Mouse (Mus musculus) liver, embryonic 14.5 days (tissue): Measurements from ENCODE around the gene Vwf. TPM values are rescaled to one million over a fixed set of nuclear protein-coding genes. Genes with fewer than 3 reads are reported as not detected.

Experiments
- ATAC-seq: fragments of 200-750 bp; cut with Nextera tagmentation; 2 replicates; pipeline ENCODE4 v1.8.0; 2017; ENCODE audit warnings: moderate number of reproducible peaks, mild to moderate bottlenecking, moderate library complexity; ENCODE audit not compliant: insufficient read depth
- DNase-seq, 3 experiments: peaks; one replicate each; pipeline ENCODE4 v3.0.0-alpha.2; 2012 to 2013; ENCODE audit warnings: low read depth in 3 of 3, low spot score in 3 of 3
- H3K27ac ChIP-seq: fragments of 300-500 bp; sonication (generic); 2 replicates; pipeline ENCODE4 v1.5.1; 2014; ENCODE audit warnings: moderate library complexity, mild to moderate bottlenecking, control low read depth, inconsistent platforms
- H3K27me3 ChIP-seq: fragments of 300-500 bp; sonication (generic); 2 replicates; pipeline ENCODE4 v1.6.1; 2014; ENCODE audit warnings: mild to moderate bottlenecking, low read length, moderate library complexity; ENCODE audit not compliant: control insufficient read depth, insufficient read depth
- H3K36me3 ChIP-seq: fragments of 300-500 bp; sonication (generic); replicated peaks from 2 replicates; pipeline ENCODE4 v1.6.1; 2014; ENCODE audit warnings: low read depth; ENCODE audit not compliant: control insufficient read depth, insufficient read depth
- H3K4me1 ChIP-seq, 2 experiments: fragments of 200-500 bp in 1 of 2; fragments of 300-500 bp in 1 of 2; sonication (generic) in 1 of 2; replicated peaks; 2 replicates each; pipeline ENCODE4 v1.6.1; 2012 to 2014; ENCODE audit warnings: antibody characterized with exemption in 1 of 2, inconsistent platforms in 1 of 2, low read length in 1 of 2; ENCODE audit not compliant: control insufficient read depth in 2 of 2, insufficient read depth in 2 of 2
- H3K4me2 ChIP-seq: fragments of 300-500 bp; sonication (generic); 2 replicates; pipeline ENCODE4 v1.6.1; 2014; ENCODE audit warnings: low read depth, mild to moderate bottlenecking, control low read depth, moderate library complexity
- H3K4me3 ChIP-seq, 2 experiments: fragments of 200-500 bp in 1 of 2; fragments of 300-500 bp in 1 of 2; sonication (generic) in 1 of 2; 2 replicates each; pipeline ENCODE4 v1.5.1; 2012 to 2014; ENCODE audit warnings: low read depth in 2 of 2, low read length in 2 of 2, mild to moderate bottlenecking in 2 of 2, control low read depth in 1 of 2, inconsistent platforms in 1 of 2, moderate library complexity in 1 of 2; ENCODE audit not compliant: insufficient read depth in 1 of 2
- H3K9ac ChIP-seq: fragments of 300-500 bp; sonication (generic); replicated peaks from 2 replicates; pipeline ENCODE4 v1.6.1; 2014; ENCODE audit warnings: mild to moderate bottlenecking, control low read depth, moderate library complexity
- H3K9me3 ChIP-seq: fragments of 300-500 bp; sonication (generic); 2 replicates; pipeline ENCODE4 v1.6.1; 2016; ENCODE audit warnings: low read length, mixed read lengths; ENCODE audit not compliant: control insufficient read depth
- CTCF ChIP-seq: IDR thresholded peaks from 2 replicates; pipeline ENCODE4 v1.5.1; 2016; ENCODE audit warnings: antibody characterized with exemption, low read depth, control low read depth
- EP300 ChIP-seq: IDR thresholded peaks from 2 replicates; pipeline ENCODE4 v1.6.1; 2016; ENCODE audit warnings: antibody characterized with exemption, low read depth
- WGBS: fragments of 180-500 bp; shearing (Covaris S2); extraction: QIAGEN DNeasy Blood & Tissue Kit; methylation state at CpG from one replicate; pipeline ENCODE4 v1.1.7; 2014; ENCODE audit not compliant: insufficient replicate concordance; 5-methylcytosine and 5-hydroxymethylcytosine counted together
- polyA plus RNA-seq, 2 experiments: library from polyadenylated mRNA; depleted of rRNA in 1 of 2; stranded (reverse) in 1 of 2; unstranded in 1 of 2; fragments of >200 nt; fragmentation: Nextera tagmentation in 1 of 2; extraction: Ambion mirVana in 1 of 2; gene quantifications; 2 replicates each; pipeline versions ENCODE4 v1.2.1 to v1.2.3; 2012 to 2014

The Vwf gene
- polyA plus RNA-seq, 2 experiments, result 9.0 to 11.1 TPM

- ATAC-seq (no peak), DNase-seq (no peak)
- Histone ChIP-seq H3K4me1 (no peaks in the 10 kb centered on the region), H3K4me3 (no peak overlapping the region), H3K27me3 (no peaks in the 10 kb centered on the region), H3K9ac (no peak overlapping the region), H3K4me2 (no peak overlapping the region), H3K36me3 (no peaks in the 10 kb centered on the region), H3K9me3 (no peaks in the 10 kb centered on the region), H3K27ac (no peak overlapping the region)
- 51% methylated on average over 6 of the region's 6 CpGs for WGBS
- peak; percentile 49 for TF ChIP-seq CTCF
- no peak for TF ChIP-seq EP300
Observed at GRCm38 (mm10) chr6:125620764-125621163, 74.2 kb downstream of the Vwf start.

- H3K9me3 ChIP-seq, result no peaks in the 10 kb centered on the region
- H3K36me3 ChIP-seq, result no peaks in the 10 kb centered on the region
- H3K4me3 ChIP-seq, result no peak overlapping the region
- TF ChIP-seq EP300 (no peak), CTCF (peak; percentile 58)
- DNase-seq, result no peak
- H3K9ac ChIP-seq, result no peak overlapping the region
- no peak for ATAC-seq
- no peaks in the 10 kb centered on the region for H3K4me1 ChIP-seq
- no peak overlapping the region for H3K27ac ChIP-seq
- H3K27me3 ChIP-seq, result no peaks in the 10 kb centered on the region
- no peak overlapping the region for H3K4me2 ChIP-seq
- 38% methylated on average over 2 of the region's 2 CpGs for WGBS
Observed at GRCm38 (mm10) chr6:125622434-125622833, 75.9 kb downstream of the Vwf start.

GRCm38 (mm10) chr6:125640486-125640885, 93.9 kb downstream of the Vwf start:
- ATAC-seq, result no peak
- no peaks in the 10 kb centered on the region for H3K36me3 ChIP-seq
- H3K9me3 ChIP-seq, result no peaks in the 10 kb centered on the region
- DNase-seq, result no peak
- H3K27ac ChIP-seq, result no peak overlapping the region
- no peaks in the 10 kb centered on the region for H3K4me1 ChIP-seq
- H3K4me3 ChIP-seq, result no peak overlapping the region
- H3K27me3 ChIP-seq, result no peaks in the 10 kb centered on the region
- H3K9ac ChIP-seq, result no peak overlapping the region
- TF ChIP-seq CTCF (no peak), EP300 (no peak)
- H3K4me2 ChIP-seq, result no peak overlapping the region
- 18% methylated on average over 4 of the region's 4 CpGs for WGBS

- Histone ChIP-seq H3K4me2 (no peak overlapping the region), H3K9me3 (no peaks in the 10 kb centered on the region), H3K4me1 (no peaks in the 10 kb centered on the region), H3K27ac (no peak overlapping the region), H3K36me3 (no peaks in the 10 kb centered on the region), H3K27me3 (no peaks in the 10 kb centered on the region), H3K9ac (no peak overlapping the region), H3K4me3 (no peak overlapping the region)
- ATAC-seq (no peak), DNase-seq (no peak)
- WGBS, result 74% methylated on average over 8 of the region's 8 CpGs
- no peak for TF ChIP-seq CTCF
- TF ChIP-seq EP300, result no peak
Observed at GRCm38 (mm10) chr6:125641146-125641545, 94.6 kb downstream of the Vwf start.

GRCm38 (mm10) chr6:125648964-125649363, 102.4 kb downstream of the Vwf start:
- no peak overlapping the region for H3K27ac ChIP-seq
- H3K9ac ChIP-seq, result no peak overlapping the region
- no peak overlapping the region for H3K4me3 ChIP-seq
- ATAC-seq (no peak), DNase-seq (no peak)
- WGBS, result 67% methylated on average over 12 of the region's 12 CpGs
- no peak overlapping the region for H3K4me2 ChIP-seq
- no peaks in the 10 kb centered on the region for H3K27me3 ChIP-seq
- TF ChIP-seq CTCF (no peak), EP300 (no peak)
- H3K9me3 ChIP-seq, result no peaks in the 10 kb centered on the region
- H3K36me3 ChIP-seq, result no peaks in the 10 kb centered on the region
- H3K4me1 ChIP-seq, result no peaks in the 10 kb centered on the region

- Histone ChIP-seq H3K27ac (no peak overlapping the region), H3K4me2 (no peak overlapping the region), H3K4me1 (no peaks in the 10 kb centered on the region), H3K9ac (no peak overlapping the region), H3K36me3 (no peaks in the 10 kb centered on the region), H3K9me3 (no peaks in the 10 kb centered on the region), H3K4me3 (no peak overlapping the region), H3K27me3 (no peaks in the 10 kb centered on the region)
- DNase-seq, result no peak
- 48% methylated on average over 3 of the region's 3 CpGs for WGBS
- ATAC-seq, result no peak
- TF ChIP-seq EP300, result no peak
- no peak for TF ChIP-seq CTCF
Observed at GRCm38 (mm10) chr6:125651335-125651734, 104.8 kb downstream of the Vwf start.
